In genomic region chr5:115066245-115066644, GRCm38 (mm10) we compare ENCODE assay signal across 34 mouse cellular contexts. TPM values are rescaled to one million over a fixed set of nuclear protein-coding genes. Genes with fewer than 3 reads are reported as not detected.
DNase-seq lines count a peak whose midpoint lies in the region; ATAC-seq and TF ChIP-seq lines count a peak whose summit lies in the region.
"Had no signal": no experiment of that assay in that cellular context is flagged by ENCODE, and none has a peak within 500 bp of the region (broad histone marks: within the 10 kb centered on the region; RNA-seq: fewer than 3 reads in every experiment).

No protein-coding gene starts in this region.

- DNase-seq in liver (no peak), 416B (ENCODE audit: low read depth) (peak; percentile 62)
- no peak for DNase-seq in liver, postnatal 0 days
- peak; percentile 48 to 73 for DNase-seq in natural killer cell, adult 2 months (ENCODE audit: low spot score in 2 of 2)
- DNase-seq in midbrain, embryonic 14.5 days: no peak
- DNase-seq in adrenal gland, adult 8-10 months: no peak
- DNase-seq: adrenal gland, adult 2 months; adrenal gland, postnatal 25 days; B cell, adult 2 months; cerebellum, adult 11-12 months; cerebellum, adult 8-10 months; cerebellum, postnatal 10 days; cerebellum, postnatal 36 days; embryo, embryonic 11 days; gastrocnemius, postnatal 10 days; gastrocnemius, postnatal 36 days; heart, adult 11 months had no signal

- TF ChIP-seq EP300 in liver, postnatal 0 days (IDR thresholded peaks at IDR 0.05; ENCODE audit: low read depth): no peak

- H3K4me2 ChIP-seq in liver, embryonic 12.5 days: no peak overlapping the region
- no peak overlapping the region for H3K4me2 ChIP-seq in liver, postnatal 0 days (ENCODE audit: low read depth, low read length)
- H3K4me2 ChIP-seq in midbrain, embryonic 14.5 days (ENCODE audit: low read length): no peak overlapping the region
- H3K4me2 ChIP-seq: embryonic facial prominence, embryonic 13.5 days; forebrain, embryonic 13.5 days; heart, embryonic 11.5 days; hindbrain, embryonic 12.5 days; hindbrain, embryonic 15.5 days had no signal

- no peak overlapping the region for H3K9ac ChIP-seq in liver, embryonic 12.5 days
- H3K9ac ChIP-seq in liver, postnatal 0 days (replicated peaks): no peak overlapping the region
- no peak overlapping the region for H3K9ac ChIP-seq in midbrain, embryonic 14.5 days (replicated peaks; ENCODE audit: low read length)
- H3K9ac ChIP-seq: embryonic facial prominence, embryonic 13.5 days; forebrain, embryonic 13.5 days; hindbrain, embryonic 12.5 days; hindbrain, embryonic 15.5 days had no signal

- H3K4me1 ChIP-seq in liver, embryonic 12.5 days: peaks cover 83% of the 10 kb centered on the region
- H3K4me1 ChIP-seq in liver, postnatal 0 days (ENCODE audit: insufficient read depth): peaks cover 37% of the 10 kb centered on the region
- H3K4me1 ChIP-seq in midbrain, embryonic 14.5 days (ENCODE audit: control insufficient read depth, insufficient read depth, low read length): no peaks in the 10 kb centered on the region
- H3K4me1 ChIP-seq: embryonic facial prominence, embryonic 10.5 days; embryonic facial prominence, embryonic 13.5 days had no signal

- H3K27me3 ChIP-seq in liver, embryonic 12.5 days (replicated peaks): no peaks in the 10 kb centered on the region
- H3K27me3 ChIP-seq in liver, postnatal 0 days (ENCODE audit: insufficient read depth, low read length): no peaks in the 10 kb centered on the region
- no peaks in the 10 kb centered on the region for H3K27me3 ChIP-seq in midbrain, embryonic 14.5 days (ENCODE audit: control insufficient read depth, insufficient read depth, low read length)
- H3K27me3 ChIP-seq: CH12.LX; embryonic facial prominence, embryonic 13.5 days; forebrain, embryonic 13.5 days; hindbrain, embryonic 12.5 days; hindbrain, embryonic 15.5 days had no signal

- no peak for TF ChIP-seq CTCF in liver, postnatal 0 days (IDR thresholded peaks at IDR 0.05; ENCODE audit: low read depth)

- ATAC-seq in liver, embryonic 12.5 days: no peak
- peak; percentile 30; the same call in 1 of the 2 replicates for ATAC-seq in liver, postnatal 0 days
- ATAC-seq in midbrain, embryonic 14.5 days (ENCODE audit: low FRiP score, low TSS enrichment): no peak
- ATAC-seq: forebrain, embryonic 13.5 days; forebrain, embryonic 16.5 days had no signal

- H3K27ac ChIP-seq in liver, embryonic 12.5 days: peak overlapping the region; percentile 43; the same call in 1 of the 2 replicates
- H3K27ac ChIP-seq in liver, postnatal 0 days (ENCODE audit: low read depth): no peak overlapping the region
- no peak overlapping the region for H3K27ac ChIP-seq in midbrain, embryonic 14.5 days (replicated peaks; ENCODE audit: low read depth, low read length)
- H3K27ac ChIP-seq: embryonic facial prominence, embryonic 10.5 days; embryonic facial prominence, embryonic 13.5 days; forebrain, embryonic 13.5 days; hindbrain, embryonic 12.5 days; hindbrain, embryonic 15.5 days had no signal

- H3K36me3 ChIP-seq in liver, embryonic 12.5 days: peaks cover 40% of the 10 kb centered on the region
- H3K36me3 ChIP-seq in liver, postnatal 0 days (replicated peaks; ENCODE audit: insufficient read depth, low read length): peaks cover 19% of the 10 kb centered on the region
- peaks cover 11% of the 10 kb centered on the region for H3K36me3 ChIP-seq in midbrain, embryonic 14.5 days (ENCODE audit: control insufficient read depth, insufficient read depth, low read length)

- H3K4me3 ChIP-seq in liver, embryonic 12.5 days: no peak overlapping the region
- H3K4me3 ChIP-seq in liver, postnatal 0 days (ENCODE audit: low read depth, low read length): no peak overlapping the region
- no peak overlapping the region for H3K4me3 ChIP-seq in midbrain, embryonic 14.5 days (replicated peaks; ENCODE audit: low read depth, low read length)
- H3K4me3 ChIP-seq: embryonic facial prominence, embryonic 10.5 days; embryonic facial prominence, embryonic 13.5 days; erythroblast, embryonic 14.5 days; forebrain, embryonic 13.5 days; hindbrain, embryonic 12.5 days; hindbrain, embryonic 15.5 days had no signal

- no peaks in the 10 kb centered on the region for H3K9me3 ChIP-seq in liver, embryonic 12.5 days (replicated peaks)
- H3K9me3 ChIP-seq in liver, postnatal 0 days (ENCODE audit: low read length): no peaks in the 10 kb centered on the region
- no peaks in the 10 kb centered on the region for H3K9me3 ChIP-seq in midbrain, embryonic 14.5 days (ENCODE audit: control insufficient read depth, low read length)
- H3K9me3 ChIP-seq: embryonic facial prominence, embryonic 10.5 days; embryonic facial prominence, embryonic 13.5 days; forebrain, embryonic 13.5 days; G1E; hindbrain, embryonic 12.5 days; hindbrain, embryonic 15.5 days had no signal

- WGBS in liver, embryonic 12.5 days (ENCODE audit: insufficient replicate concordance): 37% methylated on average over 4 of the region's 4 CpGs
- 52% methylated on average over 4 of the region's 4 CpGs for WGBS in liver, postnatal 0 days (ENCODE audit: insufficient replicate concordance)
- WGBS in midbrain, embryonic 14.5 days: 83% methylated on average over 4 of the region's 4 CpGs

RNA-seq across cellular contexts. Expression of gene Gm10401, which starts 31.9 kb away (rescaled TPM):
- polyA plus RNA-seq in liver, embryonic 12.5 days (2016; fragmentation: Nextera tagmentation; extraction: Ambion mirVana): 12.2 and 15.1 TPM in 2 replicates
- polyA plus RNA-seq in liver, postnatal 0 days (2015; fragmentation: Nextera tagmentation; extraction: Ambion mirVana): 6.0 and 6.6 TPM in 2 replicates
- 59.4 and 72.9 TPM in 2 replicates for polyA plus RNA-seq in midbrain, embryonic 14.5 days (2014; fragmentation: Nextera tagmentation; extraction: Ambion mirVana)
- not detected for total RNA-seq in adrenal gland, adult 8-10 months (2022)
- total RNA-seq: adrenal gland, adult 2 months; adrenal gland, postnatal 25 days; gastrocnemius, adult 18-20 months; gastrocnemius, postnatal 10 days; gastrocnemius, postnatal 36 days; heart, adult 8-10 months; heart, postnatal 25 days; hematopoietic stem cell, adult 5-6 weeks had no signal
- polyA plus RNA-seq: adrenal gland, adult 2 months; brain, embryonic 14.5 days; cortical plate, adult 2 months; erythroblast, embryonic 14.5 days; G1E had no signal

RNA-seq across cellular contexts. Expression of gene Acads, which starts 52.9 kb away (rescaled TPM):
- polyA plus RNA-seq in liver, embryonic 12.5 days (2016; fragmentation: Nextera tagmentation; extraction: Ambion mirVana): 43.9 and 51.1 TPM in 2 replicates
- 87.9 and 93.4 TPM in 2 replicates for polyA plus RNA-seq in liver, postnatal 0 days (2015; fragmentation: Nextera tagmentation; extraction: Ambion mirVana)
- 13.8 and 14.6 TPM in 2 replicates for polyA plus RNA-seq in midbrain, embryonic 14.5 days (2014; fragmentation: Nextera tagmentation; extraction: Ambion mirVana)
- total RNA-seq in adrenal gland, adult 8-10 months (2022): 100 to 1,000 TPM; 122 to 219 (median 173) TPM

RNA-seq across cellular contexts. Expression of gene Sppl3, which starts 55.3 kb away (rescaled TPM):
- 19.3 and 23.7 TPM in 2 replicates for polyA plus RNA-seq in liver, embryonic 12.5 days (2016; fragmentation: Nextera tagmentation; extraction: Ambion mirVana)
- 9.2 and 11.5 TPM in 2 replicates for polyA plus RNA-seq in liver, postnatal 0 days (2015; fragmentation: Nextera tagmentation; extraction: Ambion mirVana)
- 33.1 and 35.5 TPM in 2 replicates for polyA plus RNA-seq in midbrain, embryonic 14.5 days (2014; fragmentation: Nextera tagmentation; extraction: Ambion mirVana)
- total RNA-seq in adrenal gland, adult 8-10 months (2022): 10 to 100 TPM; 44.3 to 62.9 (median 56.7) TPM

Comparison
In these comparisons a context has a peak if more than half of its experiments do, and no peak if none do; other contexts are left out.
1. DNase-seq: peak in 416B (single experiment) and natural killer cell, adult 2 months (2 of 2); none in liver (single experiment), liver, postnatal 0 days (single experiment), midbrain, embryonic 14.5 days (single experiment) and adrenal gland, adult 8-10 months (single experiment).